In genomic region chr14:48190946-48191345, GRCm38 (mm10) we compare ENCODE assay signal across 23 mouse cellular contexts.
"Had no signal": no experiment of that assay in that cellular context is flagged by ENCODE, and none has a peak within 500 bp of the region (broad histone marks: within the 10 kb centered on the region; RNA-seq: fewer than 3 reads in every experiment).

No protein-coding gene starts in this region.

- H3K4me1 ChIP-seq: hindbrain, embryonic 15.5 days; liver, embryonic 13.5 days had no signal

- H3K4me3 ChIP-seq: gastrocnemius, adult 2 months; heart, adult 2 months; heart, embryonic 13.5 days; heart, embryonic 15.5 days; hindbrain, embryonic 13.5 days; hindbrain, embryonic 15.5 days; intestine, embryonic 15.5 days; layer of hippocampus, adult 2 months; left cerebral cortex, adult 2 months; limb, embryonic 10.5 days; limb, embryonic 12.5 days; liver, embryonic 13.5 days; liver, embryonic 15.5 days had no signal

- DNase-seq: gastrocnemius, adult 2 months; gastrocnemius, postnatal 10 days; gastrocnemius, postnatal 25 days; heart, postnatal 14 days; heart, postnatal 4 days; kidney, adult 18-20 months; kidney, adult 8-10 months; kidney, postnatal 10 days; kidney, postnatal 25 days; kidney, postnatal 4 days; liver; liver, embryonic 13.5 days had no signal

- H3K27ac ChIP-seq: gastrocnemius, adult 2 months; heart, adult 2 months; heart, embryonic 13.5 days; heart, embryonic 15.5 days; hindbrain, embryonic 13.5 days; hindbrain, embryonic 15.5 days; intestine, embryonic 15.5 days; layer of hippocampus, adult 2 months; left cerebral cortex, adult 2 months; limb, embryonic 10.5 days; limb, embryonic 12.5 days; liver, embryonic 13.5 days; liver, embryonic 15.5 days had no signal
